Mouse (Mus musculus): Measurements from ENCODE around the gene Plscr2.
"Not testable (repeated sequence)": the region's sequence is repeated elsewhere in the genome, so short reads cannot be mapped to it uniquely, and the experiment has no call there.

Plscr2 gene

DNA sequence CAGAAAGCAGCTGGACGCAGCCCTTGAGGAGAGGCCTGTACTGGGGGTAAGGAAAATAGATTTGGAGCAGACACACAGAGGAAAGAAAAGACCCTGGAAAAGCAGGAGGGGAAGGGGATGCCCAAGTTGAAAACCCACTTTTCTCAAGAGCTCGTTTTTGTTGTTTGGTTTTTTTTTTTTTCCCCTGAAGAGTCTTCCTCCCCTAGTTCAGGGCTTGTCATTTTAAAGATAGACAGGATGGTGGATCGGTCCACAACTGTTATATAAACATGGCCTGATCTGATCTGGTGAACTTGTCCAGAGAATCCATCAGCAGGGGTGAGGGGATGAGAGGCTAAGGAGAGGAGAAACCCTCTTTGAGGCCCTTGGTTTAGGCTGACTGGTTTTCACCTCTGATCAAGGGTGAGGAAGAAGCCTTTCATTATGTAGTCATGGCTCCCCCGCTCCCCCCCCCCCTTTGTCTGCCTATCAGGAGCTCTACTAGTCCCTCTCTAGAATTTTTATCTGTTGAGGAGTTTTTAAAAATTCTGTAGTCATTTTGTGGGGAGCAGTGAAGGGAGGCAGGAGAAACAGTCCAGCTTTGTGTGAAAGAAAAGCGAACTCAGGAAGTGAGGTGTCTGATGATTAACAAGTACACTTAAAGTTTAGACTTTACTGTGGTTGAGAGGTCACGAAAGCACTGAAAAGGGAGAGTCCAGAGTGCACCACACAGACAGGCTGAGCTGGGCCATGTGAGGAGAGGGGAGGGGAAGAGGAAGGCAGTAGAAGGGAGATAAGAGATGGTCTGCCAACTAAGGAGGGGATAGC lies 1.2 kb upstream of the Plscr2 start:
- DNase-seq = no peak

DNA sequence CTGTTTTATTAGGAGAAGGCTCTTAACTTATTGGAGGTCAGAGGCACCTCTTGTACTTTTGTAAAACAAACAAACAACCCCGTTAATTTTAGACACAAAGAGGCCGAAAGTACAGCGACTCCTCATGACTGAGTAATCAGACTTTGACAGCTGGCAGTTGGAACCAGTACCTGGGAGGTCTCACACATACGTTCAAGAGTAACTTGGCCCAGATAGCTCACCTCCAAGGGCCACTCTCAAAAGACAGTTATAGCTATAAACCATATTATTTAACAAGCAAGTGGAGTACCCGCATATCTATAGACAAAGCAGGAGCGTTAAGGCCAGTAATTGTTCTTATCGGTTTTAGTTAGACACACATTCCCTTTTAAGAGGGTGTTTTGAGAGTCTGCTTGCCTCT lies 958 bp downstream of the Plscr2 start:
- no peak for DNase-seq

DNA sequence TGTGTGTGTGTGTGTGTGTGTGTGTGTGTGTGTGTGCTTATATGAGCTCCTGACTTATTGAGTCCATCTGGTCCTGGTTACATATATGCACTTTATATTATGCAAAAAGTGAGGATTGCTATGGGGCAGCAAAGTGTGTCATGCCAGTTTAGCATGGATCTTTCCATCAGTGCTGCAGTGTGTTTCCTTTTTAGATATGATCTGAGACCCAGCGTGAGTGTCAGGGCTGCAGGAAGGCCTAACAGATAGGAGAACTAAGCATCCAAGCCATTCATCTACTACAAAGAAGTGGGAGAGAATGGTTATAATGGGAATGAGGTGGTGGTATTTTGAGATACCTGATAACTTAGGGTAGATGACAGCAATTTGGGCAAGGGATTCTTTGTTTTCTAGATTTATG lies 4.6 kb downstream of the Plscr2 start:
- DNase-seq = no peak

DNA sequence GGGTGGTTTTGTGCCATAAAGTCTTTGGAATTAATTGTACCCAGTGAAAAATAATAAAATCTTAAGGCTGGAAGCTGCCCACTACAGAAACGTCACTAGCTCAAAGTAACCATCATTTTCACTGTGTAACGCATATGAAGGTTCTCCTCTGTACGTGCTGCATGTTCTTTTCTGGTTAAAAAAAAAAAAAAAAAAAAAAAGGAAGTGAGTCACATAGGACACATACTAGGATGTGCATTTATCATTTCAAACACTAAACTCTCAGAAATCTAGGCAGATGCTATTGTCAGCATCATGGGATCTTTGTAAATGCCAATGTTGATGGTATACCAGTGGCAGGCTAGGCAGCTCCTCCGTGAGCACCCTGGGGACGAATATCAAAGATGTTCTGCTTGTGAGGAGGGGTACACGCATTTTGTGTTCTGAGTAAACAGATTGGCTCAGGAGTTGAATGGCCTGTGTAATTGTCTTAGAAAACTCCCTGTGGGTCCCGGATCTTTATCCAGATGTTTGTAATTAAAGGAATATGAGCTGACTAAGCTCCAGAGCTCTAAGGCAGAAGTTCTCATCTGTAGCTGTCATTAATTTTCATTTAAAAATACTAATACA lies 7.3 kb downstream of the Plscr2 start:
- DNase-seq = no peak

DNA sequence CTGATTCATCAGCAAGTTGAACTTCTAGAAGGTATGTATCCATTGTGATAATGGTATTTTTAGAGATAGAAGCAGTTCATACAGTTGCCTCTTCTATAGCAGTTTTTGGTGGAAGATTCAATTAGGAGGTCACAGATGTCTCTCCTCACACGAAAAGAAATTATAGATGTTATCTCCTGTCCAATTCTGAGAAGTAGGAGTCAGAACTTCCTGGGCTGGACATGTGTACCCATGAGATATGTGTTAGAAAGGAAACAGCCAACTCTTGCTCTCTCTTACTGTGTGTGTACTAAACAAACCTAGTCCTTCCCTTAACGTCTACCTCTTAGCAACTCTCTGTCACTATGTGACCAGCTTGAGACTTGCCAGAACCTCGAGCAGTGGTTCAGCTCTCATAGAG lies 14.3 kb downstream of the Plscr2 start:
- no peak for DNase-seq

DNA sequence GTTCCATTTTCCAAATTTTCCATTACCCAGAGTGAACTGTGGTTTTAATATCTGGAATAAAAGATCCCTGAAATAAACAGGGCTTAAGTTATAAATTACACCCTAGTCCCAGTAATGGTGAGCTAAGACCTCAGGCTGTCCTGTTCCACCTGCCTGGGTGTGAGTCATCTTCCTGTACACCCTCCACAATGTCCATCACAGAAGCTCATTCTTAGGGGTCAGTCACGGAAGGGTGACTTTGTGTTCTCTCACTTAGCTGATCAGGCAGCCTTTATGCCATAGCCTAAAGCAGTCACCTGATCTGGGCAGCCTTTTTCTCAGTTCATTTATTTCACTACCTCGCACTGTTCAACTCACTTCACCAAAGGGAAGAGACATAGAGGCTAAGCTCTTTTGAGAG lies 16.8 kb downstream of the Plscr2 start:
- DNase-seq = no peak

DNA sequence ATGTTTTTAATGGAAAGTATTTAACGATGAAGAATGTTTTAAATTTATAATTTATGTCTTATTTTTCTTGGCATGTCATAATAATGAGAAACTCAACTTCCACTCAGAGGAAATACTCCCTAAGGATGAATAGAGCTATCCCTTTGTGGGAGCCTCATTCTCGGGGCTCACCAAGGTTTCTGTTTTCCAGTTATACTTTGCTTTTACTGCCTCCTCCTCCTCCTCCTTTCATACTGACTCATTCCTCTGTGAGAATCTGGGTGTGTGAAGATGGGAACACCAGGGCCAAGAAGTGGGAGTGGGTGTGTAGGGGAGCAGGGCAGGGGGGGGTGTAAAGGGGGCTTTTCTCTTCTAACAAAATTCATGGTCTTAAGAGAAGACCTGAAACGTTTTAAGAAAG lies 17.5 kb downstream of the Plscr2 start:
- no peak for DNase-seq

DNA sequence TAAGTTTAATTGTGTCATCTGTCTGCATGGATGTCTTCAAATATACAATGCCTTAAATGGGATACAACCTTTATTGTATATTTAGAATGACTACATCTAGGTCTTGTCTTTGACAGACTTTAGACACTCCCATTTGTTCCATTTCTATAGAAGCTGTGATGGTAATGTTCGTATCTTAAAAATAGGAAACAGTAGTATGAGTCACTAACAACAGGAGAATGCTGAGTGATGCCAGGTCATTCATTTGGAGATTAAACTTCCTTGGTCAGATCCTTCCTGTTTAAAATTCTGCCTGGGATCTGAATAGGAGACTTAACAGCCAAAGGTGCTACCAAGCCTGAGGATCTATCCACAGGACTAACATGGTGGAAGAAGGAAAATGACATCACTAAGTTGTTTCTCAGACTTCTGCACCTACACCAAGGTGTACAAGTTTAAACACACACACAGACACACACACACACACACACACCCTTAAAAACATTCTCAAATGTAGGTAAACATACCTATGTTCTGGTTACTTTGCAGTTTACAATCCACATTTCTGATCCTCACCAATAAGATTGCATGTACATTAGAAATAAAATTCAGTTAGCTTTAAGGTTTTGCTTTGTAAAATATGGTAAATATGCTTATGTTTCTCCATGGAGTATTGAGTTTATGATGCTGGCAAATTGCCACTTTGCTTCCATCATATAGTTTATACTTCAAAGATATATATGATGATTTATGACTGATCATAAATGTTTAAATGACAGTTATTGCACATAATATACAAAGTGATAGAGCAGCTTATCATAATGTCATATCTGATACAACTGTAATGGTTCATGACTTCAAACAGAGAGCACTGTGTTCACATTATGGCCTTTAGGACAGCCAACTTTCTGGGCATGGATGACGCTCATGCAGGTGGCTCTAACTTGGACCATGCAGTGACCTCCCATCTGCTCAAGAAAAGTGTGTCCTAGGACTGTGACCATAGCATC lies 18.5 kb downstream of the Plscr2 start:
- no peak for DNase-seq

DNA sequence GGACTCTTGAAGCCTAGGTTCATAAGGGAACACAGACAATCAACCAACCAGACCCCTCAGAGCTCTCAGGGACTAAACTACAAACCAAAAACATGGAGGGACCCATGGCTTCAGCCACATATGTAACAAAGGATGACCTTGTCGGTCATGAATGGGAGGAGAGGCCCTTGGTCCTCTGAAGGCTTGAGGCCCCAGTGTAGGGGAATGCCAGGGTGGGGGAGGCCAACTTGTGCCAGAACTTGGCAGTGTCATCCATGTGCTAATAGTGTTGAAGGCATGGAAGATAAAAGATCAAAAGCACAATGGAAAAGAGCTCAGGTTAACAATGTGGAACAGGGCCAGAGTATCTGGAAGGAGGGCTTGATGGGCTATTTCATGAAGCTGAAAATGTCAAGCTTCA lies 22.9 kb downstream of the Plscr2 start:
- no peak for DNase-seq

DNA sequence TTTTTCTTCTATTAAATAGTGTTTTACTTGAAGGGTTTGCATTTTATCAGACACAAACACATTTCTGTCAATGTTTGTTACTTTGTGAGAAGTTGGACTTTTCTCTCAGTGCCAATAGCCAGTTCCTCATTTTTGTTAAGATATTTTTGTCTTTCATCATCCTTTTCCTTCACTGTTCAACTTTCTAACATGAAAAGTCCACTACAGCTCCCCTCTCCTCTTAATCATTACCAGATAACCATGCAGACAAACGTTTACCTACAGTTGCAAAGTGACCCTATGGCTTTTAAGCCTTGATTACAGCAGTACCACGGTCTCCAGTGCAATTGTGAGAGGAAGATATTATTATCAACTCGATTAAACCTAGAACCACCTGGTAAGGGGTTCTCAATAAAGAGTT lies 25.8 kb downstream of the Plscr2 start:
- no peak for DNase-seq

DNA sequence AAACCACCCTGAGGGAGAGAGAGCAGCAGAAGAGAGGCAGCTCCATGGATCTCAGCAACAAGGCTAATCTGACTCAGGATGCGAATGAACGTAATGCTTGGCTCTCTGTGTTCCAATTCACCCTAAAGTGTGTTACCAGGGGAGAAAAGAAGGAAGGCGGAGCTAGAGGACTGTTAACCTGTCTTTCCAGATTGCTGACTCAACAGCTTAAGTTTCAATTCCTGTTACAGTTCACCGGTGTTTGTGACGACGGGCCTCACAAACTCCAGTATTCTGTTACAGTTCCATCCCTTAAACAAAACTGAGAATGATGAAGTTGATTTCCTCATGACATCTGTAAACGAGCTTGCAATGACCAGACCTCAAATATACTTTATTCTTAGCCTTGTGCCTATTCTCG lies 29.7 kb downstream of the Plscr2 start:
- no peak for DNase-seq

DNA sequence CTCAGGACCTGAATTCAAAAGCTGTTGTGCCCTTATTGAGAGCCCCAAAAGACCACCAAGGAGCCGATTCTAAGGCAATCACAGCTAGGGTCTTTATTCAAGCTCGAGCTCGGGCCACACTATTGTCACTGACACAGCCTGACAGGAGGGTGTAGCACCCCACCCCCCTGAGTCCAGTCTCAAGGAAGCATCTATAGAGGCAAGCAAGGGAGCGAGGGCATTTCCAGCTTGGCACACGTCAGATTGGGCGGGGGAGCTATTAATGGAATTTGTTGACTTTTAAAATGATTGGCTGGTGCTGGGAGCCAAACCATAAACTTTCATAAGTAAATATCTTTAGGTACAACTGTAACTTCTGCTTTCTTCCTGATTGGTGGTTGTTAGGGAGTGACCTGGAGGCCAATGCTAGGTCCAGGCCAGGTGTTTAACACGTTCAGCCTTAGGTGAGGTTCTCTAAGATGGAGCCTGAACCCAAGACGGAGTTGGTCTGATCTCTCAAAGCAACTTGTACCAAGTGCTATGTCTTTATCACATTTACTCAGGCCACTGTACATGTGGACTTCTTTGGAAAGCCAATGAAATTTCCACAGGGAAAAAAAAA lies 30.3 kb downstream of the Plscr2 start:
- DNase-seq = no peak

DNA sequence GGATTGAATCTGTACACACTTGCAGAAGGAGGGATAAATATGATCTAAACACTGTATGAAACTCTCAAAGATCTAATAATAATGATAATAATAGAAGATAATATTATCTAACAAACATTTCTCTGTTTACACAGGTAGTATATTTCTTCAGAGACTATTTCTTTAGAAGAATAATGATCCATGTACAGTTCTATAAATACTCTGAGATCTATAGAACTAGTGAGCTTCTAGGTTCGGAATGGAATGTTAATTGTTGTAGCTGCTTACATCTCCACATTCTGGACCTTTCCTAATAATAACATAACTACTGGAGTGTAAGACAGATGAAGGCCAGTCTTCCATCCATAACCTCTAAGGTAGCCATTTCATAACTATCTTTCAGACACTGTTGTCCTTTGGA lies 33.7 kb downstream of the Plscr2 start, which contains the start of gene 1700057G04Rik:
Gene 1700057G04Rik, plus strand, starts transcription at position 301 of the 400 bp plus-strand sequence.
- no peak for DNase-seq

DNA sequence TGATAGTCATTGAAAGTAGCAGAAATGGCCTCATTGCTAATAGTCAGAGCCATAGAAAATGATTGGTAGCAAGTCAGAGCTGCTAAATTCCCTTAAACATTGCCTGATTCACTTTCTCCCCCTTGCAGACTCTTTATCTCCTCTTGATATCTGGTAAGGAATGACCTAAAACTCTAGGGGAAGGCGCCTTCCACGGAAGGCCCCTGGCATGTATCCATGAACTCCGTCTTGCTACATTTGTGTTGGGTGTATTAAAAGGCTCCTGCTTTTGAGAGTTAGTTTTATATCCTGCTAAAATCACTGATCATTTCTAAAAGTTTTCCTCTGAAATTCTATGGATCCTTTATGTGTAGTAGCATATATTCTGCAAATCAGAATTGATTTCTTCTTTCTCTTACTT lies 41.4 kb downstream of the Plscr2 start:
- no peak for DNase-seq

DNA sequence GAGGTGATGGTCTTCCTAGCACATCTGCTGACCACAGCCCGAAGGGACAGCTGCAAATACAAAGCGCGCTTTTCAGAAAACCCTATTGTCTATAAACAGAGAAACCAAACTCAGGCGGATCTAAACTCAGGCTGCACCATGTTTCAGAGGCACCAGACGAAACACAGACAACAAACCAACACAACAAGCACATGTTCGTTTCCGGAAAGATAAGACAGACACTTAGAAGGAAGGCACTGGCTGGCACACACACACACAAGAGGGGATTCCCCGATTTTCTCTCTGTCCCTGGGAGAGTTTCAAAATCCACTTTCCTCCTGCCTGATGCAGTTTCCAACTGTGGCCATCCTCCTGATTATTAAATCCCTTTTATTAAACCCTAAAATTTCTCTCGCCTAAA lies 50.5 kb downstream of the Plscr2 start:
- DNase-seq = not testable (repeated sequence)

DNA sequence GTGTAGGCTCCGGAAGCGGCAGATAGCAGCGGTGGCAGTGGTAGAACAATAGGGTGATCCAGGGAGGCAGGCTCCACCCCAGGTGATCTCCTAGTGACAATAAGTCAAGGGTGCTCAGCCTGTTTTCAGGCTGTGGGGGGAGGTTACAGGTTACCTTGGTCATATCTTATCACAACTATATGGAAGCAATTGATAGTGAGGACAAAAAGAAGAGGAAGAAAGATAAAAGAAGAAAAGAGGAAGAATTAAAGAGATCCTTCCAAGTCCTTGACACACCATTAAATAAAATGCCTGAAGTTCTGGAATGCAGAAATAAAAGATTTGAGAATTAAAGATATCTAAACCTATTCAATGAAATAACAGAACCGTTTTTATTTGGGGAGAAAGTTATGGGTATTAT lies 51.4 kb downstream of the Plscr2 start:
- DNase-seq = no peak

DNA sequence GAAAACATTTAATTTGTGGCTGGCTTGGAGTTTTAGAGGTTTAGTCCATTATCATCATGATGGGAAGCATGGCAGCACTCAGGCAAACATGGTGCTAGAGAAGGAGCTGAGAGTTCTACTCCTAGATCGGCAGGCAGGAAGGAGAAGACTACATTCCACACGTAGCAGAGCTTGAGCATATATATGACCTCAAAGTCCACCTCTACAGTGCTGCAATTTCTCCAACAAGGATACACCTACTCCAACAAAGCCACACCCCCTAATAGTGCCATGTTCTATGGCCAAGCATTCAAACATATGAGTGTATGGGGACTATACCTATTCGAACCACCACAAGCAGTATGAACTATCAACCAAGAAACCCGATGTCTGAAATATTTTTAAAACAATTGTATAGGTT lies 56.0 kb downstream of the Plscr2 start:
- DNase-seq = no peak

DNA sequence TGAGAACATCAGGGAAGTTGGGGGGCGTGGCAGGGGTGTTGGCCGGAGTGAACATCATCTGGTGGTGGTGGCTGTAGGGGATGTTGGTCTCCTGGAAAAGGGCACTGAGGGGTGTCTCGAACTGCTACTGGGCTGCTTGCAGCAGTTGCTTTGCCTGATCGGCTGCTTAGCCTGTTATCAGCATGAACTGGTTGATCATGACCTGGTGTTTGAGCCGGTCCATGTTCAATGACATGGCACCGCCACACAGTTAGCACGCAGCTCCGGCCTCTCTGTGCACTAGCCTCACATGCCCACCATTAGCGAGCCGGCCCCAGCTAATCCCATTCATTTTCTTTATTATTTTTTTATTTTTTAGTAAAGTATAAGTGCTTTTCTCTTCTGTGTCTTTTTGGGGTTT lies 59.4 kb downstream of the Plscr2 start:
- DNase-seq = no peak

DNA sequence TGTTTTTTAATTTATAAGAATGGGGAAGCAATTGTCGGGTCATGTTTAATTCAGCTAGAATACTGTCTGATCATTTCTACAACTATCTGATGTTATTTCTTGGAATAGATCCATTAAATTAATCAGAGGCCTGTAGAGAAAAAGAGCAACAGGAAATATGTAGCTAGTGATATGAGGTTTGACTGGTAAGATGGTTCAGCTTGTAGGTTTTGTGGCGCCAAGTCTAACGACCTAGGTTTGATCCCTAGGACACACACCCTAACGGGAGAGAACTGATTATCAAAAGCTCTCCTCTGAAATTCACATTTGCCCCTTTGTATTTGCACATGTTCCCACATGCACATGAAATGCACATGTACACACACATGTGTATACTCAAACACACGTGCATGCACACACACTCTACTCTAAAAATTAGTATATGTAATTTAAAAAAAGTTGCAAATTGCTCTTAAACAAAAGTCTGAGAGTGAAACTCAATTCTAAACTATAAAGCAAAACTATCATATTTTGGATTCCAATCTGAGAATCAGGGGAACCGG lies 59.9 kb downstream of the Plscr2 start:
- no peak for DNase-seq

DNA sequence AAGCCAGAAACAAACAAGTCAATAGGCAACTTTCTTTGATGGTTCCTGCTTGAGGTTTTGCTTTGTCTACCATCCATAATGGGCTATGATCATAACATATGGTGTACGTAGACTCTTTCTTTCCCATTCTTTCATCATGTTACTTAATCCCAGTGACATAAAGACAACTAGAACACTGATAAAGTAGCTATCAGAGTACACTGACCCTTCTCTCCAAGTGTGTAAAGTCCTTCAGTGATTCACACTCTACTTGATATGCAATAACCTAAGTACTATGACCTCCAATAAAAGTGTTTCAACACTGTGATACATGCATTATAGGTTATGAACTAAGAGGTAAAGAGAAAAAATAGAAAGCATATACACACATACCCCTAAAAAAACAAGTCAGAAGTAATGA lies 61.7 kb downstream of the Plscr2 start:
- no peak for DNase-seq

DNA sequence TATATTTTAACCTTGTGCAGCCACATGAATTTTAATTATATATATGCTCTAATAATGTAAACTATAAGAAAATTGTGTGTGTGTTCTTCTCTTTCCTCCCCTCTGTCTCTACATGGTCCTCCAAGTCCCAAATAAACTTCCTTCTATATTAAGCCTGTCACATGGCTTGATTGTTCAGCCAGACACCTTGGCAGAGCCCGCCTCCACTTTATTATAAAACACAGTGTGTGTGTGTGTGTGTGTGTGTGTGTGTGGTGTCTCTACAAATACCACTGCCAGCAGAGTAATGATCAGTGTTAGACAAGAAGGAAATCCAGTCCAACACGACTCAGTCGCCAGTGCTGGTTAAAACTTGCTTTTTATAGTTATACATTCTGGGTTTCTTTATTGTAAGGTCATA lies 62.3 kb downstream of the Plscr2 start:
- DNase-seq = no peak

DNA sequence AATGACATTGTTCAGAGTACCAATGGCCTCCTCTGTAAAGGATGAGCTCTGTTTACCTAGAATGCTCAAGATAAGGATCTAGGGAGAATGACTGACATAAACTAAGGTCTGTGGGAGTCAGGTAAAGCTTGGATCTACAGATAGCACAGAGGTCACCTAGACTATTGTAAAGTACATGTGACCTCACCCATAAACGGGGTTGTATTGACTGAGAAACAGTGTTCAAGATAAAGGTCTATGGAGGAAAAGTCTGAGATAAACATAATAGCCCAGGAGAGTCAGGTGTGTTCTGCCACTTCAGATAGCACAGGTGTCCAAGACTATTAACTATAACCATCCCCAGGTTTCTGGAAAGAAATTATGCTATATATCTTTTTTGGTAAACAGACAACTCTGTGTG lies 63.6 kb downstream of the Plscr2 start:
- DNase-seq = no peak

Data from cerebellum, adult 11-12 months (tissue).